Mouse (Mus musculus) hindlimb bud, embryonic 11.5 days (tissue): ENCODE results near the gene Gzmm.

Experiments
- DNase-seq: peaks from one replicate; pipeline ENCODE4 v3.0.0-alpha.2; 2012; ENCODE audit warnings: low read depth, low spot score; ENCODE audit errors: extremely low spot score

The Gzmm gene

GRCm38 (mm10) chr10:79688720-79689119 lies at the start of gene Gzmm:
Gene Gzmm (plus strand): TSS chr10:79689020.
- DNase-seq, result no peak

GRCm38 (mm10) chr10:79645711-79646110 lies 43.1 kb upstream of the Gzmm start, which contains the start of gene Odf3l2:
Gene Odf3l2 (minus strand): TSS chr10:79645738.
- DNase-seq, result no peak

DNA sequence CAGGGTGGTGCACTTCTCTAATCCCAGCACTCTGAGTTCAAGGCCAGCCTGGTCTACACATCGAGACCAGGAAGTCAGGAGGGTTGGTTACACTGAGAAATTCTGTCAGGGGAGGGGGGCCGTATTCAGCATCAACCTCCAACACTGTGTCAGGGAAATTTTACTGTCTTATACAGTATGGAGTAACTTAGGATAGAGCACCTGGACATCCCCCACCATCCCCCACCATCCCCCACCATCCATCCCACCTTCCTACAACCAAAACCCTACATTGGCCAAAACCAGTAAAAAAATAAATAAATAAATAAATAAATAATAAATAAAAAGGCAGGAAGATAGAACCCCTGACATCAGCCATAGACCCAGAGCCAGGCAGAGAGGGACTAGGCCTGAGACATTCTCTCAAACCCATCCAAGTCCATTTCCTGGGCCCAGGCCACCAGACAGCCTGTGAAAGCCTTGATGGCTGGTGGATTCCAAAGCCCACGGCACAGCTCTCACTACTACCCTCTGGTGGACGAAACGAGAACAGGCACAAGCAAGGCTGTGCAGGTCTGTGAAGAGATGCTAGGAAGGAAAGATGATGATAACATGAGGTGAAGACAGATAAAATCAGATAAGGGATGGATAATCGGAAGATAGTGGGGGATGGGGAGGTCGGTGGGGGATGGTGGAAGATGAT lies 39.6 kb upstream of the Gzmm start:
- DNase-seq, result peak; percentile 64

DNA sequence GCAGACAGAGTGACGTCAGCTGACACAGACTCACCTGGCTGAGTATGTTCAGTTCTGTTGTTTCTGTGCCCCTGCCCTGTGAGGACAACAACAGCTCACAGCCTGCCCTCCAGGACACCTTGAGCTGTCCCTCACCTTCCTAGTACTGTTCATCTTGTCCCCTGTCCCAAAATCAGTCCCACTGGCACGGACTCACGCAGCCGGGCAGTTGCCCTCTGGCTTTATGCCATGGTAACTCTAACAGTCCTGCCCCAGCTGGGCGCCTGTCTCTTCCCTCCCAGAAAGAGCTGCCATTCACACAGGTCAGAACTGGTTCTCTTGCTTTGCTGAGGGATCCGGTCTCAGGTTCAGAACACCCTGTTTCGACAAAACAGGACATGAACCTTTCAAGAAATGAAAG lies 36.0 kb upstream of the Gzmm start:
- no peak for DNase-seq

- DNase-seq, result peak; percentile 58
Observed at GRCm38 (mm10) chr10:79654946-79655395, 33.8 kb upstream of the Gzmm start.

GRCm38 (mm10) chr10:79658829-79659228 lies 30.0 kb upstream of the Gzmm start:
- DNase-seq, result no peak

GRCm38 (mm10) chr10:79660298-79660697 lies 28.5 kb upstream of the Gzmm start:
- no peak for DNase-seq

- DNase-seq, result no peak
Observed at GRCm38 (mm10) chr10:79661861-79662260, 27.0 kb upstream of the Gzmm start.

- peak; percentile 26 for DNase-seq
Observed at GRCm38 (mm10) chr10:79664131-79664665, 24.6 kb upstream of the Gzmm start, which contains the start of gene Madcam1. Gene Madcam1 (plus strand): TSS chr10:79664559.

DNA sequence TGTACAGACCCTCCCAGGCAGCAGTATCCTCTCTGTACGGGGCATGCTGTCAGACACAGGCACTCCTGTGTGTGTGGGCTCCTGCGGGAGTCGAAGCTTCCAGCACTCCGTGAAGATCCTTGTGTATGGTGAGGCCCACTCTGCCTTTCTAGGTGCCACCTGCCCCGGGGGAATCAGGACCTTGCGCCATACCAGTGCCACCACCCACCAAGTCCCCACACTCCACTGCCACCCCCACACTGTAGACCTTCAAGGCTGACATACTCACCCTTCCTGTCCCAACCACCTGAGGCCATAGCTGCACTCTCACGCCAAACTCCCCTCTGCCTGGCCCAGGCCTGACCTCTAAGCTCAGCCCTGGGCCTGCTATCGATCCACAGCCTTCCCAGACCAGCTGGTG lies 23.8 kb upstream of the Gzmm start:
- DNase-seq, result no peak

- DNase-seq, result no peak
Observed at GRCm38 (mm10) chr10:79666493-79666892, 22.3 kb upstream of the Gzmm start.

- DNase-seq, result no peak
Observed at GRCm38 (mm10) chr10:79668076-79668475, 20.7 kb upstream of the Gzmm start.

DNA sequence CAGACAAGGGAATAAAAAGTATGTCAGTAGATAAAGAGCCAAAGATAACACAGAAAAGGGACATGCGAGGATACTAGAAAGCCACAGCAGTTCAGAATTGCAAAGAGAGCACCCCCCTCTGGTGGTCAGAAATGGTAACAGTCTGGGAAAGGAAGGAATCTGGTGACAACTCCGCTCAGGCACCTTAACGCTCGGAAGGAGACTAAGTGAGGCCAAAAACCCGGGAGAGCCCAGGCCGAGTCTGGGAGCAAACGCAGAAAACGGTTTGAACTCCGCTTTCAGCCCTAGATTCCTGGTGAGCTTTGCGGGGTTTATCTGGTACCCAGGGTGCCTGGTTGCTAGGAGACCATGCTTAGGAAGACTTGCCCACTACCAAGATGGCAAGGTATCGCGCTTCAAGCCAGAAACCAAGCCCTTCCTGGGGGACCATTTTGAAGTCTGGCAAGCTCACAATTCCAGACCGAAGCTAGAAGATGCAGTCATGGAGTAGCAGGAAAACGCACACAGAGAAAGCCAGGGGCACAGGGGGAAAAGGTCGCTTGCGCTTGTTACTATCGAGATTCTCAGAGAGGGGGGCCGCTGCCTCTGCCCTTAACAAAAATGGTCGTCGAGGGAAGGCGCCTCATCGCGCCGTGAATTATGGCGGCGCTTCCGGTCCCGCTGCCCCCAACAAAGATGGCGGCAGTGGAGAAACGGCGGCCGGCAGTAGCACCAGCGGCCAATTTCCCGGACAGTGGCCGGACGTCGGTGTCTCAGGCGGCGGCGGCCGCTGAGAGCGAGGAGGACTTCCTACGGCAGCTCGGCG lies 19.8 kb upstream of the Gzmm start, which contains the start of gene Tpgs1:
Tpgs1 (plus strand) TSS at position 599 of the 805 bp plus-strand sequence.
- peak; percentile 86 for DNase-seq

GRCm38 (mm10) chr10:79669576-79670057 lies 19.2 kb upstream of the Gzmm start:
- DNase-seq, result peak; percentile 46

DNA sequence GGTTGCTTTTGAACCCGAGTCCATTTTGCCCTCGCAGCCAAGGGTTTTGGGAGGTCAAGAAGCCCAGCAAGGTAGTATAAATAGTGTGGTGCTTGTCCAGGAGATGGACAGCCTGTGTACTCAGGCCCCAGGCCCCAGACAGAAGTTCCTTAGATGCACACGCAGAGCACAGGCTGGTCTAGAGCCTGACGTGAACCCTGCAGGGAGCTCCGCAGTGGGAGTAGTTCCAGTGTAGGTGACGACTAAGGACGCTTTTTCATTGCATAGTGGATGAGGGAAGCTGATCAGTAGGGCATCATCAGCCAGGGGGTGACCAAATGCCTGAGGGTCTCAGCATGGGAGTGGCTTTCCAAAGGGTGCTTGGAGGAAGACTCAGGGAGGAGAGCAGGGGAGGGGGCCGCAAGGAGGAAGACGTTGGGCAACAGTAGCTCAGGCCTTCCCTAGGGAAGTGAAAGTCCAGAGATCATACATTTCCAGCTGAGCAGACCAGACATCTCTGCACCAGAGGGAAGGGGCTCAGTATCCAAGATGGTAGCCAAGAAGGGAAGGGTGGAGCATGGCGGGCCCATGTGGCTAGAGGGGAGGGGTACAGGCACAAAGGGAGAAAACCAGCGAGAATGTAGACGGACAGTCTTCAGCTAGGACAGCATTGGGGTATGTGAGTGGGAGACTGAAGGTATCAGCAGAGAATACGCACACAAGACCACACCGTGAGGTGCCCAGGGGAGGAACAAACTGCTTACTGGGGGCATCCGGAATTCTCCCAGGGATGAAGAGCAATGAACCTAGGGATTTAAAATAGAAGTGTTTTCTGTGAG lies 18.5 kb upstream of the Gzmm start:
- no peak for DNase-seq

- DNase-seq, result no peak
Observed at GRCm38 (mm10) chr10:79671396-79672087, 17.3 kb upstream of the Gzmm start.

- DNase-seq, result no peak
Observed at GRCm38 (mm10) chr10:79672088-79672455, 16.7 kb upstream of the Gzmm start.

GRCm38 (mm10) chr10:79673054-79673453 lies 15.8 kb upstream of the Gzmm start:
- no peak for DNase-seq

- DNase-seq, result no peak
Observed at GRCm38 (mm10) chr10:79675346-79676035, 13.3 kb upstream of the Gzmm start.
